Mouse (Mus musculus) hindbrain, embryonic 11.5 days (tissue): ENCODE data around the gene Cuta. TPM values are rescaled to one million over a fixed set of nuclear protein-coding genes. Genes with fewer than 3 reads are reported as not detected.

Experiments used
- ATAC-seq: fragments of 200-750 bp; cut with Nextera tagmentation; 2 replicates; pipeline ENCODE4 v1.8.0; 2017; ENCODE audit warnings: mild to moderate bottlenecking, moderate TSS enrichment, moderate library complexity; ENCODE audit not compliant: low FRiP score
- DNase-seq: peaks from one replicate; pipeline ENCODE4 v3.0.0-alpha.2; 2015; ENCODE audit warnings: low spot score
- H3K27ac ChIP-seq: fragments of 300-500 bp; sonication (generic); 2 replicates; pipeline ENCODE4 v1.5.1; 2014; ENCODE audit warnings: mild to moderate bottlenecking, low read depth, low read length
- H3K27me3 ChIP-seq: fragments of 300-500 bp; sonication (generic); 2 replicates; pipeline ENCODE4 v1.6.1; 2014; ENCODE audit warnings: mild to moderate bottlenecking, low read length, moderate library complexity, mixed read lengths; ENCODE audit not compliant: control insufficient read depth, insufficient read depth
- H3K36me3 ChIP-seq: fragments of 300-500 bp; sonication (generic); 2 replicates; pipeline ENCODE4 v1.6.1; 2014; ENCODE audit warnings: mild to moderate bottlenecking, low read length, moderate library complexity, mixed read lengths; ENCODE audit not compliant: control insufficient read depth, insufficient read depth
- H3K4me1 ChIP-seq: fragments of 300-500 bp; sonication (generic); replicated peaks from 2 replicates; pipeline ENCODE4 v1.6.1; 2014; ENCODE audit warnings: low read length, mixed read lengths; ENCODE audit not compliant: control insufficient read depth, insufficient read depth
- H3K4me2 ChIP-seq: fragments of 300-500 bp; sonication (generic); replicated peaks from 2 replicates; pipeline ENCODE4 v1.6.1; 2014; ENCODE audit warnings: mild to moderate bottlenecking, low read depth, low read length
- H3K4me3 ChIP-seq: fragments of 300-500 bp; sonication (generic); 2 replicates; pipeline ENCODE4 v1.5.1; 2014; ENCODE audit warnings: low read depth, low read length
- H3K9ac ChIP-seq: fragments of 300-500 bp; sonication (generic); 2 replicates; pipeline ENCODE4 v1.6.1; 2014; ENCODE audit warnings: low read depth, low read length
- H3K9me3 ChIP-seq: fragments of 300-500 bp; sonication (generic); 2 replicates; pipeline ENCODE4 v1.6.1; 2016; ENCODE audit warnings: low read length; ENCODE audit not compliant: control insufficient read depth
- WGBS: fragments of 180-500 bp; shearing (Covaris S2); extraction: QIAGEN DNeasy Blood & Tissue Kit; methylation state at CpG from one replicate; pipeline ENCODE4 v1.1.7; 2014; 5-methylcytosine and 5-hydroxymethylcytosine counted together
- polyA plus RNA-seq: library from polyadenylated mRNA; unstranded; fragments of >200 nt; fragmentation: Nextera tagmentation; extraction: Ambion mirVana; gene quantifications from 2 replicates; pipeline ENCODE4 v1.2.1, GENCODE M21; 2014

The Cuta gene
- polyA plus RNA-seq, 1 experiment from 2014 or later = 135 TPM

GRCm38 (mm10) chr17:26972703-26973574 is 33.6 kb upstream of the Cuta start, which contains the start of gene Zbtb9:
TSS of gene Zbtb9 (plus strand) at chr17:26973167.
- DNase-seq (peak; percentile 95), ATAC-seq (peak; percentile 97)
- peak within 1 kb of the TSS; percentile 70 for H3K9ac ChIP-seq
- 0 out of 2 replicates have a peak, but pooled peaks cover 4% of the 10 kb centered on the region for H3K36me3 ChIP-seq
- H3K9me3 ChIP-seq = no peaks in the 10 kb centered on the region
- peak within 1 kb of the TSS; percentile 84 for H3K4me2 ChIP-seq
- under 1% methylated on average over 75 of the region's 75 CpGs for WGBS
- H3K27ac ChIP-seq = peak within 1 kb of the TSS; percentile 56; the same call in 1 of the 2 replicates
- no peaks in the 10 kb centered on the region for H3K27me3 ChIP-seq
- H3K4me3 ChIP-seq = peak within 1 kb of the TSS; percentile 92
- peaks cover 6% of the 10 kb centered on the region; the same call in 1 of the 2 replicates for H3K4me1 ChIP-seq

- no peak for ATAC-seq
- H3K4me2 ChIP-seq = peak overlapping the region; percentile 84
- H3K4me3 ChIP-seq = peak overlapping the region; percentile 92
- H3K27me3 ChIP-seq = no peaks in the 10 kb centered on the region
- no peak for DNase-seq
- peaks cover 3% of the 10 kb centered on the region; the same call in 1 of the 2 replicates for H3K36me3 ChIP-seq
- H3K9me3 ChIP-seq = no peaks in the 10 kb centered on the region
- H3K9ac ChIP-seq = peak overlapping the region; percentile 70
- 0 out of 2 replicates have a peak overlapping the region, but pooled peaks have one; percentile 56 for H3K27ac ChIP-seq
- peaks cover 6% of the 10 kb centered on the region; the same call in 1 of the 2 replicates for H3K4me1 ChIP-seq
- 12% methylated on average over 3 of the region's 3 CpGs for WGBS
Observed at GRCm38 (mm10) chr17:26972107-26972506, 32.7 kb upstream of the Cuta start.

GRCm38 (mm10) chr17:26971247-26971905 is 32.0 kb upstream of the Cuta start:
- WGBS = 55% methylated on average over 8 of the region's 8 CpGs
- Histone ChIP-seq H3K27ac (no peak overlapping the region), H3K4me2 (no peak overlapping the region; the same call in 1 of the 2 replicates), H3K9ac (peak overlapping the region; percentile 1; the same call in 1 of the 2 replicates), H3K27me3 (no peaks in the 10 kb centered on the region), H3K4me1 (peaks cover 6% of the 10 kb centered on the region; the same call in 1 of the 2 replicates), H3K4me3 (no peak overlapping the region), H3K36me3 (peaks cover 2% of the 10 kb centered on the region; the same call in 1 of the 2 replicates), H3K9me3 (no peaks in the 10 kb centered on the region)
- no peak for ATAC-seq
- DNase-seq = no peak

GRCm38 (mm10) chr17:26970221-26970620 is 30.9 kb upstream of the Cuta start:
- no peak for ATAC-seq
- Histone ChIP-seq H3K9me3 (no peaks in the 10 kb centered on the region), H3K4me2 (no peak overlapping the region), H3K4me3 (no peak overlapping the region), H3K36me3 (peaks cover 2% of the 10 kb centered on the region; the same call in 1 of the 2 replicates), H3K27ac (no peak overlapping the region), H3K4me1 (peaks cover 6% of the 10 kb centered on the region; the same call in 1 of the 2 replicates), H3K27me3 (no peaks in the 10 kb centered on the region), H3K9ac (no peak overlapping the region)
- no peak for DNase-seq
- WGBS = 74% methylated on average over 12 of the region's 12 CpGs

GRCm38 (mm10) chr17:26969257-26969656 is 29.9 kb upstream of the Cuta start:
- no peak overlapping the region for H3K9ac ChIP-seq

GRCm38 (mm10) chr17:26968200-26968611 is 28.8 kb upstream of the Cuta start:
- H3K4me2 ChIP-seq = no peak overlapping the region
- no peaks in the 10 kb centered on the region for H3K27me3 ChIP-seq
- peaks cover 2% of the 10 kb centered on the region; the same call in 1 of the 2 replicates for H3K4me1 ChIP-seq
- 73% methylated on average over 6 of the region's 6 CpGs for WGBS
- H3K9ac ChIP-seq = no peak overlapping the region
- peaks cover 2% of the 10 kb centered on the region; the same call in 1 of the 2 replicates for H3K36me3 ChIP-seq
- no peak overlapping the region for H3K4me3 ChIP-seq
- no peak overlapping the region for H3K27ac ChIP-seq
- H3K9me3 ChIP-seq = no peaks in the 10 kb centered on the region
- DNase-seq (no peak), ATAC-seq (no peak)

More at GRCm38 (mm10) chr17:26969257-26969656, 29.9 kb upstream of the Cuta start:
- ATAC-seq = no peak
- H3K4me2 ChIP-seq = no peak overlapping the region
- 87% methylated on average over 6 of the region's 6 CpGs for WGBS
- H3K36me3 ChIP-seq = peaks cover 2% of the 10 kb centered on the region; the same call in 1 of the 2 replicates
- peaks cover 6% of the 10 kb centered on the region; the same call in 1 of the 2 replicates for H3K4me1 ChIP-seq
- DNase-seq = no peak
- no peak overlapping the region for H3K4me3 ChIP-seq
- no peaks in the 10 kb centered on the region for H3K9me3 ChIP-seq
- no peaks in the 10 kb centered on the region for H3K27me3 ChIP-seq
- no peak overlapping the region for H3K27ac ChIP-seq

- Histone ChIP-seq H3K4me2 (no peak overlapping the region), H3K9ac (no peak overlapping the region), H3K36me3 (peaks cover 4% of the 10 kb centered on the region; the same call in 1 of the 2 replicates), H3K27ac (no peak overlapping the region), H3K4me1 (peaks cover 2% of the 10 kb centered on the region; the same call in 1 of the 2 replicates), H3K9me3 (no peaks in the 10 kb centered on the region), H3K4me3 (no peak overlapping the region), H3K27me3 (no peaks in the 10 kb centered on the region)
- DNase-seq = no peak
- ATAC-seq = no peak
- 83% methylated on average over 6 of the region's 6 CpGs for WGBS
Observed at GRCm38 (mm10) chr17:26967477-26967876, 28.1 kb upstream of the Cuta start.

GRCm38 (mm10) chr17:26966993-26967392 is 27.6 kb upstream of the Cuta start:
- no peaks in the 10 kb centered on the region for H3K27me3 ChIP-seq
- H3K4me2 ChIP-seq = no peak overlapping the region
- no peak overlapping the region for H3K27ac ChIP-seq
- H3K9ac ChIP-seq = no peak overlapping the region
- H3K4me3 ChIP-seq = no peak overlapping the region
- peaks cover 4% of the 10 kb centered on the region; the same call in 1 of the 2 replicates for H3K36me3 ChIP-seq
- DNase-seq (no peak), ATAC-seq (no peak)
- peaks cover 2% of the 10 kb centered on the region; the same call in 1 of the 2 replicates for H3K4me1 ChIP-seq
- WGBS = 90% methylated on average over 11 of the region's 11 CpGs
- H3K9me3 ChIP-seq = no peaks in the 10 kb centered on the region
